Mouse (Mus musculus) gastrocnemius, postnatal 25 days (tissue): Measurements from ENCODE around the gene Fam184a. TPM values are rescaled to one million over a fixed set of nuclear protein-coding genes. Genes with fewer than 3 reads are reported as not detected.

Source experiments
- DNase-seq: peaks from one replicate; pipeline ENCODE4 v3.0.0; 2022
- total RNA-seq, 2 experiments: library from RNA; stranded (reverse); gene quantifications; 1 replicate in 1 of 2; 2 replicates in 1 of 2; pipeline ENCODE4 v1.2.3; 2021

Fam184a gene
- total RNA-seq, 2 experiments from 2014 or later: 0.38 TPM

- peak; percentile 41 for DNase-seq
Measured at GRCm38 (mm10) chr10:53597121-53597881, 153.6 kb downstream of the Fam184a start.

- DNase-seq: peak; percentile 97
Measured at GRCm38 (mm10) chr10:53596677-53597120, 154.2 kb downstream of the Fam184a start, which contains the start of gene Asf1a. Asf1a (plus strand) TSS chr10:53596757.

GRCm38 (mm10) chr10:53595744-53596676, 154.9 kb downstream of the Fam184a start:
- no peak for DNase-seq

- DNase-seq: no peak
Measured at GRCm38 (mm10) chr10:53585777-53586176, 165.1 kb downstream of the Fam184a start.

Other genes starting within 250 kb of the Fam184a start
- 10 to 100 TPM; 16.7 to 17.2 TPM for gene Asf1a, start 154.4 kb downstream of the Fam184a start, total RNA-seq
- gene Mcm9, start 120.7 kb downstream of the Fam184a start, total RNA-seq: 1 to 10 TPM; 1.3 to 1.5 TPM